Mouse (Mus musculus) hindbrain, embryonic 16.5 days (tissue): ENCODE measurements around the gene Gm10638. TPM values are rescaled to one million over a fixed set of nuclear protein-coding genes. Genes with fewer than 3 reads are reported as not detected.

Experiments
- ATAC-seq: fragments of 200-750 bp; cut with Nextera tagmentation; 2 replicates; pipeline ENCODE4 v1.8.0; 2017; ENCODE audit warnings: moderate TSS enrichment, moderate library complexity
- H3K27ac ChIP-seq: fragments of 300-500 bp; sonication (generic); 2 replicates; pipeline ENCODE4 v1.5.1; 2014; ENCODE audit warnings: low read depth, mild to moderate bottlenecking, control low read depth, low read length, moderate library complexity
- H3K27me3 ChIP-seq: fragments of 300-500 bp; sonication (generic); replicated peaks from 2 replicates; pipeline ENCODE4 v1.6.1; 2014; ENCODE audit warnings: low read length; ENCODE audit not compliant: control insufficient read depth, insufficient read depth
- H3K36me3 ChIP-seq: fragments of 300-500 bp; sonication (generic); 2 replicates; pipeline ENCODE4 v1.6.1; 2014; ENCODE audit warnings: mild to moderate bottlenecking, low read length, moderate library complexity, mixed read lengths; ENCODE audit not compliant: control insufficient read depth, insufficient read depth
- H3K4me1 ChIP-seq: fragments of 300-500 bp; sonication (generic); 2 replicates; pipeline ENCODE4 v1.6.1; 2014; ENCODE audit warnings: low read depth, low read length; ENCODE audit not compliant: control insufficient read depth, insufficient read depth
- H3K4me2 ChIP-seq: fragments of 300-500 bp; sonication (generic); 2 replicates; pipeline ENCODE4 v1.6.1; 2014; ENCODE audit warnings: mild to moderate bottlenecking, low read length, control low read depth, moderate library complexity
- H3K4me3 ChIP-seq: fragments of 300-500 bp; sonication (generic); 2 replicates; pipeline ENCODE4 v1.5.1; 2014; ENCODE audit warnings: mild to moderate bottlenecking, low read length, control low read depth, moderate library complexity
- H3K9ac ChIP-seq: fragments of 300-500 bp; sonication (generic); 2 replicates; pipeline ENCODE4 v1.6.1; 2014; ENCODE audit warnings: low read depth, mild to moderate bottlenecking, control low read depth, low read length, moderate library complexity
- H3K9me3 ChIP-seq: fragments of 300-500 bp; sonication (generic); 2 replicates; pipeline ENCODE4 v1.6.1; 2014; ENCODE audit warnings: mild to moderate bottlenecking, low read length, moderate library complexity; ENCODE audit not compliant: control insufficient read depth
- WGBS: fragments of 180-500 bp; shearing (Covaris S2); extraction: QIAGEN DNeasy Blood & Tissue Kit; methylation state at CpG from one replicate; pipeline ENCODE4 v1.1.7; 2014; 5-methylcytosine and 5-hydroxymethylcytosine counted together
- polyA plus RNA-seq: library from polyadenylated mRNA; unstranded; fragments of >200 nt; fragmentation: Nextera tagmentation; extraction: Ambion mirVana; gene quantifications from 2 replicates; pipeline ENCODE4 v1.2.1, GENCODE M21; 2015

The Gm10638 gene
- polyA plus RNA-seq, 1 experiment from 2014 or later = 3.4 TPM

DNA sequence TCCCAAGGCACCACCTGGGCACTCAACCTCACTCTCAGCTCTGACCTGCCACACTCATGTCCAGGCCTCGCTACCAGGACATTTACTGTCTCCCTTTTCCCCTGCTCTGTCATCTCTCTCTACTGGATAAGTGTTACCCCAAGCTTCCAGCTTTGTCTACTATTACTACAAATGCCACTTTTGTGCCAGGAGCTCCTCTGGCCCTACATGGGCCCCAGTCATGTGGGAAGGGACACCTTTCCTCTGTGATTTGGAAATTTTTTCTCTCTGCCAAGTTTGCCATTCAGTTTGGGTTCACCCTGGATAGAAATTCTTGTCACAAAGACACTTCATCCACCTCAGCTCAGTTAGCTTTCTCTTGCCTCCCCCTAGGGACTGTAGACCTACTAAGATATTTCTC, 14.6 kb upstream of the Gm10638 start:
- Histone ChIP-seq H3K36me3 (peaks cover 3% of the 10 kb centered on the region; the same call in 1 of the 2 replicates), H3K27ac (no peak overlapping the region), H3K4me2 (no peak overlapping the region), H3K9ac (no peak overlapping the region), H3K27me3 (no peaks in the 10 kb centered on the region), H3K4me3 (no peak overlapping the region), H3K4me1 (peaks cover 19% of the 10 kb centered on the region), H3K9me3 (no peaks in the 10 kb centered on the region)
- WGBS = 100% methylated on average over 1 of the region's 1 CpGs
- ATAC-seq = 0 out of 2 replicates have a peak, but pooled peaks have one; percentile 34

DNA sequence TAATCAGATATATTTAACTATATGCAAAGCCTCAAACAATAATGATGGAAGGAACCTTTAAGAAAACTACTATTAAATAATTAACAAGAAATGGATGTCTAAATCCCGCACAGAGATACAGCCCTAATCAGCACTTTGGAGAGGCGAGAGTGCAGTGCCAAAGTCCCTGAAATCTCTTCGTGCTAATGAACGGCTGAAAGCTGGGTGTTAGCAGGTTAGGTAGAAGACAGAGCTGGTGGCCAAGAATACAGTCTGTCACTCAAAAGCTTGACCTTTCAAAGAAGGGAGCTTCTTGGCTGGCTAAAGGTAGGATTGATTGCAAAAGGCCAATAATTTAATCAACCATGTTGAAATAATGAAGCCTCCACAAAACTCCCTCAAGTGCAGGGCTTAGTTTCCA, 11.3 kb upstream of the Gm10638 start:
- H3K9me3 ChIP-seq = no peaks in the 10 kb centered on the region
- no peaks in the 10 kb centered on the region for H3K36me3 ChIP-seq
- no peak overlapping the region for H3K9ac ChIP-seq
- H3K4me3 ChIP-seq = no peak overlapping the region
- H3K27ac ChIP-seq = no peak overlapping the region
- no peak overlapping the region for H3K4me2 ChIP-seq
- peaks cover 20% of the 10 kb centered on the region for H3K4me1 ChIP-seq
- 67% methylated on average over 4 of the region's 4 CpGs for WGBS
- ATAC-seq = no peak
- H3K27me3 ChIP-seq = no peaks in the 10 kb centered on the region

DNA sequence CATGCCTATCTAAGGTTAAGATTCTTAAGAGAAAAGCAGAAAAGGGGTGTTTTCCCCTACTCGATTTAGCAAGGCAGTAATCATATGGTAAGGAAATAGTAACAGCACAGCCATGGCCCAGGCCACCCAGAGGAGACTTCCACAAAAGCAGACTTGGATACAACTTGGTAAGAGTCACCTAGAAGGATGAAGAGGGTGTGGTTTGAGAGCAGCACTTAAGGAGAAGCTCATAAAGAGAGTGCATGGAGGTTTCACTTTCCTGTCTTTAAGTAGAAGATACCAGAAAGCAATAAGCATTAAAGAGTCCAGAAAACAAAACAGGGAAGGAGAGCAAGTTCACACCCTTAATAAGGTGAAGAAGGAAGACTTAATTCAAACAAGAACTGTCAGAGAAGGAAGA, 10.5 kb upstream of the Gm10638 start:
- Histone ChIP-seq H3K4me3 (no peak overlapping the region), H3K9ac (no peak overlapping the region), H3K4me2 (no peak overlapping the region), H3K27me3 (no peaks in the 10 kb centered on the region), H3K4me1 (peaks cover 20% of the 10 kb centered on the region), H3K9me3 (no peaks in the 10 kb centered on the region), H3K27ac (no peak overlapping the region), H3K36me3 (no peaks in the 10 kb centered on the region)
- 78% methylated on average over 1 of the region's 1 CpGs for WGBS
- no peak for ATAC-seq

DNA sequence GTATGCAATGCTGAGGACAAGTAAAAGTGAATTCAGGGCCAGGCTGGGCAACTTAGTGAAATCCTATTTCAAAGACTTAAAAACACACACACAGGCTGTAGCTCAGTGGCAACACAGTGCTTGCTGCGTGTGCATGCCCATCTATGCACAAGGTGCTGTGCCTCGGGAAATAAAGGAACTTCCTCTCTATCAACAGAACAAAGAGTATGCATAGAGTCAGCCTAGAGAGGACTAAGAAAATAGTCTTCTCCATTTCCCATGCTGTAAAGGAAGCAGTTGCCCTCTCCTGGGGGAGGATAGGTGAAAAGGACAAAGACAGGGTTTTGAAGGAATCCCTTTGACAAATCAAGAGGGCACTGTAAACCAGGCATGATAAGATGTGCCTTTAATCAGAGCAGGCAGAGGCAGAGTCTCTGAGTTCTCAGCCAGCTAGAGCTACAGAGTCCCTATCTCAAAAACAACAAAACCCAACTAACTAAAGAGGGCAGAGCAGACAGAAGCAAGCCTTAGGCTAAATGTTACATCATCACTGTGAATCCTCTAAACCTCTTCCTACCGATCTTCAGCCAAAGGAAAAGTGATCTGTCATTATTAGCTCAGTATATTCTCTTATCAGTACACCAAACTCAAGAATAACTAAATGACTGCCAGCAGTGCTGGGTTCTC, 9.9 kb upstream of the Gm10638 start:
- H3K4me2 ChIP-seq = no peak overlapping the region
- no peaks in the 10 kb centered on the region for H3K9me3 ChIP-seq
- no peaks in the 10 kb centered on the region for H3K27me3 ChIP-seq
- no peak overlapping the region for H3K4me3 ChIP-seq
- H3K9ac ChIP-seq = no peak overlapping the region
- H3K27ac ChIP-seq = no peak overlapping the region
- no peak for ATAC-seq
- peaks cover 15% of the 10 kb centered on the region for H3K4me1 ChIP-seq
- 59% methylated on average over 3 of the region's 3 CpGs for WGBS
- no peaks in the 10 kb centered on the region for H3K36me3 ChIP-seq

DNA sequence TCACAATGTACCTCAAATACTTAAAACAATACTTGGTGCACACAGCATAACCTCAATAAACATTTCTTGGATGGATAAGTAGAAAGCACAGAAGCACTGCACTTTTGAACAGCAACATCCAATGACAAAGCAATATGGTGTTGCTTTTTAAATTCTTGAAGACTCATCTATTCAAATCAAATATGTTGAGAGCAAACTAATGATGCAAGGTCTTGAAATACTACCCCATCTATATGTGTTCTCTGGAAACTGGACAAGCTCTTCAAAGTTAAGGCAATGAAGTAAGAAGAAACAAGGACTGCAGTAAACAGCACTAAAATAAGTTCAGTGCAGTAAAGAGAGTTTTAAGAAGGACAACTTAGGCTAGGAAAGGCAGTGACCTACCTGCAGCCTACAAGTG, 4.6 kb upstream of the Gm10638 start:
- Histone ChIP-seq H3K27me3 (no peaks in the 10 kb centered on the region), H3K9ac (no peak overlapping the region), H3K4me3 (no peak overlapping the region), H3K36me3 (no peaks in the 10 kb centered on the region), H3K27ac (no peak overlapping the region), H3K9me3 (no peaks in the 10 kb centered on the region), H3K4me2 (no peak overlapping the region), H3K4me1 (peaks cover 18% of the 10 kb centered on the region)
- no peak for ATAC-seq

DNA sequence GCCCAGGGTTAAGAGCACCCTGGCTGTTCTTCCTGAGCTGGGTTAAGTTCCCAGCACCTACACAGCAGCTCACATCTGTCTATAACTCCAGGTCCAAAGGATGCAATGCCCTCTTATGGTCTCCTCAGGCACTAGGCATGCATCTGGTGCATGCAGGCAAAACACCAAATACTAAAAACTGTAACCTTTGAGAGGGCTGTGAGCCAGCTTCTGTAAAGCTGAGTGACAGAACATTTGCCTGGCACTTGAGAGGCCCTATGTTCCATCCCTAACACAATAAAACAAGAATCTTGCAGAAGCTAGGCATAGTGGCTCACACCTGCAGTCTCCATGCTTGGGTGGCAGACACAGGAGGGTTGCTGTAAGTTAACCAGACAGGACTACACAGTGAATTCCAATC, 3.9 kb upstream of the Gm10638 start:
- Histone ChIP-seq H3K9ac (no peak overlapping the region), H3K9me3 (no peaks in the 10 kb centered on the region), H3K4me1 (peaks cover 18% of the 10 kb centered on the region), H3K4me2 (no peak overlapping the region), H3K36me3 (no peaks in the 10 kb centered on the region), H3K27ac (no peak overlapping the region), H3K27me3 (no peaks in the 10 kb centered on the region), H3K4me3 (no peak overlapping the region)
- no peak for ATAC-seq

DNA sequence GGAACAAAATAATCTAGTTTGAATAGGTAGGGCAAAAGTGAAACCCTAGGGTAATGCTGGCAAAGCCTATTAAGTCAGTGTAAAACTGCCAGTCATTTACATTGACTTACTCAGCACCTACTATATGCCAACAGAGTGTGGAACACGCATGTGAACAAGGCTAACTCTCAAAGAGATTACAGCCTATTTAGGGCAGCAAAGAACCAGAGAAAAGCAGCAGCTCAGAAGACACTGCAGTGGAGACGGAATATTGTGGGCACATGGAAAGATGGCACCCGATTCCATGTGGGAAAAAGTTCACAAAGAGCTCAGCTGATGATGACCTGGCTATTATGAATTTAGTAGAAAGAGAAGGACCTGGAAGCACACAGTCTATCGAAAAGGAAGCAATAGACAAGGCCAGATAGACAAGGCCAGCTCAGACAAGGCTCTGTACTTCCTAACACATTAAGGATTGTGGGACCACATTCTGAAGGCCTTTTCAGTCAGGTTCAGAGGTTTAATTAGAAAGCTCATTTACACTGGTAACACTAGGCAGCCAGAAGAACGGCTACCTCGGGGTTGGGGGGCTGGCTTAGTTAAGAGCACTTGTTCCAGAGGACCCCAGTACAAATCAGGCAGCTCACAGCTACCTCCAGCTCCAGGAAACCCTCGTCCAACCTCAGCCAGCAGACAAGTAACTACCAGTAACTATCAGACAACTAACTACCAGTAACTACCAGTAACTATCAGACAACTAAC, 2.7 kb upstream of the Gm10638 start:
- Histone ChIP-seq H3K4me3 (no peak overlapping the region), H3K4me1 (peaks cover 22% of the 10 kb centered on the region), H3K27me3 (no peaks in the 10 kb centered on the region), H3K4me2 (no peak overlapping the region), H3K9ac (no peak overlapping the region), H3K36me3 (no peaks in the 10 kb centered on the region), H3K27ac (no peak overlapping the region), H3K9me3 (no peaks in the 10 kb centered on the region)
- 87% methylated on average over 7 of the region's 7 CpGs for WGBS
- no peak for ATAC-seq

DNA sequence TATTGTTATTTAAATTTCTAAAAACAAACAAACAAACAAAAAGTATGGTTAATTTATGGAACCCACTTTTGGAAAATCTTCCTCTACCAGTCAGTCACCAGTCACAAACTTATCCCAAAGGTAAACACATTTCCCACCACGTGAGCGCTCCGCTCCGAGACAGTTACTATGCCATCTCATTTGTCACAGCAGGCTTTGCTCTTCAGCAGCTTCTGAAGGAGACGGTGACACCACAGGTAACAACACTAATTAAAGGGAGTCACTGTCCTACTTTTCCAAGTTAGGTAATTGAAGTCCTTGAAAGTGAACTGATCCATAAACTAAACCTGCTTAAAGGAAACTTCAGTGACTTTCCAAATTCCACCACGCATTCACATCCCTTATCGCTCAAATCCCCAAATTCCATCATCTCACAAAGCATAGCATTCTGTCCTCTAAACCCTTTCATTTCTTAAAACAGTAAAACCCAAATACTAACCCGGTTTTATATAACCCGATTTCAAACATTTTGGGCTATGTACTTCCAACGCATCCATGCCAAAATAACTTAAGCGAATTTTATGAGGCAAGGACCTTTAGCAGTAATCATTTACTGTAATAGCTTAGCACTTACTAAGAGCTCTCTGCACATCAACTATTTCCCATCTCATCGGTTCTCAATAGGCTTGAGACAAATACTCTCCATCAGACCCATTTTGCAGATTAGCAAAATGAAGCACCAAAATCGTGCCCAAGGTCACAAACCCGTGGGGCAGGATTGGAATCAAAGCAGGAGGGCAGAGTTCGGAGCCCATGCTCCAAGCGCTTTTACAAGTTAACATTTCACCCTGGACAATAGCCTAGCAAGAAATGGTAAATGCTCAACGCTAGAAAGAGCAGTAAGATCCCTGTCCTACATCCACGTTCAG, 932 bp upstream of the Gm10638 start:
- Histone ChIP-seq H3K27ac (peak overlapping the region; percentile 98), H3K4me2 (peak overlapping the region; percentile 61), H3K4me1 (peaks cover 22% of the 10 kb centered on the region), H3K9me3 (no peaks in the 10 kb centered on the region), H3K27me3 (no peaks in the 10 kb centered on the region), H3K4me3 (peak overlapping the region; percentile 66), H3K9ac (peak overlapping the region; percentile 99), H3K36me3 (no peaks in the 10 kb centered on the region)
- WGBS = 4% methylated on average over 18 of the region's 18 CpGs
- no peak for ATAC-seq

DNA sequence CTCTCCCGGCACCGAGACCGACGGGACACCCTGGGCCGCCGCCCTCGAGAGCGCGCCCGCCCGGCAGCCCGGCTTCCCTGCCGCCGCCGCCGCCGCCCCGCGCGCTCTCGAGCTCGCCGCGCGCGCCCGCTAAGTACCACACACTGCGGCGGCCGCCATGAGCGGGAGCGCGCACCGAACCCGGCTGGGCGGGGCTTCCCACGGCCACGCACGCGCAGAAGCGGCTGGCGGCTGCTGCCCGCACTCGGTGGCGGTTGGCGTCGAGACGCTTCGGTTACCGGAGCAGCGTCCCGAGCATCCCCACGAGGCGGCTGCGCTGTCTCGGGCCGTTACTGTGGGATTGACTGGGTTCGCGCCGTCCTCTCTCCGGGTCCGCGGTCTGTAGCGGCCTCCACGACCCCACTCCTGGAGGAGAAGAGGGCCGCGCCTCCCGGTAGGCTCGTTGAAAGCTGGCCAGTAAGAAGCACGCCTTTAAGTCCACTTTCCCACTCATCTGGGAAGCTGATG, 489 bp downstream of the Gm10638 start:
- Histone ChIP-seq H3K27me3 (no peaks in the 10 kb centered on the region), H3K36me3 (no peaks in the 10 kb centered on the region), H3K4me1 (peaks cover 22% of the 10 kb centered on the region), H3K4me3 (peak overlapping the region; percentile 66), H3K4me2 (peak overlapping the region; percentile 69), H3K9ac (peak overlapping the region; percentile 99), H3K9me3 (no peaks in the 10 kb centered on the region), H3K27ac (peak overlapping the region; percentile 98)
- peak; percentile 92 for ATAC-seq
- WGBS = 0% methylated on average over 49 of the region's 70 CpGs
